Mouse (Mus musculus): ENCODE measurements at regions not wholly inside any gene's neighbourhood (a gene's known extent, or its start where the extent isn't known, plus 50 kb on each side); places are given as distances from the start of the nearest gene placed in this dataset.

GRCm38 (mm10) chr3:41217770-41218169 is 134.9 kb upstream of the Pgrmc2 start:
- DNase-seq: no peak

- DNase-seq: no peak
Measured at GRCm38 (mm10) chr3:41213533-41213932, 130.7 kb upstream of the Pgrmc2 start.

GRCm38 (mm10) chr3:41210333-41210732 is 127.5 kb upstream of the Pgrmc2 start:
- DNase-seq: no peak

DNA sequence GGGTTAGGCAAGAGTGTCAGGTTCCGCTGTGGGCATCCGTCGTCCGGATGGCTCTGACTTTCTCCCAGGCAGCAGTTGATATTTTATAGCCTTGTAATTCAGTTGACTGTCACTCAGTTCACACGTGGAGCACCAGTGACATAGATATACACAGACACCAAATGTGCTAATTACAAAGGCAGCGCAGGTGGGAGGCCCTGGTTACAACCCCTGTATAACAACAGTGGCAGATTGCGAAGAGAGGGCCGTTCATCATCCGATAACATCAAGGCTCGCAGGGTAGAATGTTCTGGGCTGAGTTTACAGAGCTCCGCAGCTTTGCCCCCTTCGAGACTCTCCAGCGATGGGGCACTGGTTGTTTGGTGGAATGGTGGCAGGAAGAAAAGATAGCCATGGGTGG is 120.0 kb upstream of the Pgrmc2 start:
- no peak for DNase-seq

DNA sequence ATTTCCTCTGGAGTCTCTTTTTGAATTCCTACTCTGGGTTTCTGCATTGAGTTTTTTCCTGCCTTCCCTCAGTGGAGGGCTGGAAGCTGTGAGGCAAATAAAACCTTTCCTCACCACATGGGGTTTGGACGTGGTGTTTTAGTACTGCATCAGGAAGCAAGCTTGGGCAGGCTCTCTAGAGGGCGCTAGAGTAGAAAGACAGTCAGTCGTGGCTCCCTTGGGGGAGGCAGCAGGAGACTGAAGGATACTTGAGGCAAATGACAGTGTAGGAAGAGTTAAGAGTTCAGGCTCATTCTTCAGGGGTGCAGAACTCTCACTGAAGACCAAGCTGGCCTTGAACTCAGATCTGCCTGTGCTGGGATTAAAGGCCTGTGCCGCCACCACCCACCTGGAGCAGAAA is 118.9 kb upstream of the Pgrmc2 start:
- peak; percentile 55 for DNase-seq

- no peak for DNase-seq
Measured at GRCm38 (mm10) chr3:41200026-41200425, 117.2 kb upstream of the Pgrmc2 start.

- no peak for DNase-seq
Measured at GRCm38 (mm10) chr3:41198216-41198976, 115.5 kb upstream of the Pgrmc2 start.

DNA sequence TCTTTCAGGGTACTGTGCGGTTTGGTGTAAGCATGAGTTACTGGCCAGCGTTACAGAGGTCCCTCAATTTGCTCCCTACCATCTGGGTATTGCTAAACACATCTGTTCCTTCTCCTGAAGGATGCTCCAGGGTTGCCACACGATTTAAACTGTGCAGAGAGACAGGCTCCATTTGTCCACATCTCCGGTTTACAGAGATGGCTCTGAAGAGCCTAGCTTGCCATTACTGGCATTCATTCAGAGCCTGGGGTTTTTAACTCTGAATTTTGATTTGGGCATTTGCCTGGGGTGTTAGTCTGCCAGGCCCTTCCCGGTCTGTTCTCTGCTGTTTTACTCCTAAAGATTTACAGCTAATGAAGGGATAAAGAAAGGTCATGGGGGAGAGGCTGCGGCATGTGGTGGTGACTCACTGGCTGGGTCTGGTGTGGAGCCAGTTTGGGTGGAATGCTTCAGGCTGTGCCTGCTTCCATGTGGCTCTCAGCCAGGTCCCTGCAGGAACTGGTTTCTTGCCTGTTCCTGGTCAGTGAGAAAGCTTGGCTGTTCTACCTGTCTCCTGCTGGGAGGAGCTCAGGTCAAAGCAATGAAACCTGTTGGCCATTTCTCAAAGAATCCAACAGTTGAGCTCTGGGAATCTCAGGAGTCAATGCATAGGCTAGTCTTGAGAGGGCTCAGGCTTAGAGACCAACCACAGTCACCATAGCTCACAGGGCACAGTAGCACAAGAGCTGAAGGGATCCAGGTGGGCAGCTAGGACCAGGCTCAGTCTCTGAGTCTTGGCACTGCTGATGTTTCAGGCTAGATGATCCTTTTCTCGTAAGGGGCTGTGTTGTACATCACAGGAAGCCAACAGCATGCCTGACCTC is 112.5 kb upstream of the Pgrmc2 start:
- DNase-seq: no peak

DNA sequence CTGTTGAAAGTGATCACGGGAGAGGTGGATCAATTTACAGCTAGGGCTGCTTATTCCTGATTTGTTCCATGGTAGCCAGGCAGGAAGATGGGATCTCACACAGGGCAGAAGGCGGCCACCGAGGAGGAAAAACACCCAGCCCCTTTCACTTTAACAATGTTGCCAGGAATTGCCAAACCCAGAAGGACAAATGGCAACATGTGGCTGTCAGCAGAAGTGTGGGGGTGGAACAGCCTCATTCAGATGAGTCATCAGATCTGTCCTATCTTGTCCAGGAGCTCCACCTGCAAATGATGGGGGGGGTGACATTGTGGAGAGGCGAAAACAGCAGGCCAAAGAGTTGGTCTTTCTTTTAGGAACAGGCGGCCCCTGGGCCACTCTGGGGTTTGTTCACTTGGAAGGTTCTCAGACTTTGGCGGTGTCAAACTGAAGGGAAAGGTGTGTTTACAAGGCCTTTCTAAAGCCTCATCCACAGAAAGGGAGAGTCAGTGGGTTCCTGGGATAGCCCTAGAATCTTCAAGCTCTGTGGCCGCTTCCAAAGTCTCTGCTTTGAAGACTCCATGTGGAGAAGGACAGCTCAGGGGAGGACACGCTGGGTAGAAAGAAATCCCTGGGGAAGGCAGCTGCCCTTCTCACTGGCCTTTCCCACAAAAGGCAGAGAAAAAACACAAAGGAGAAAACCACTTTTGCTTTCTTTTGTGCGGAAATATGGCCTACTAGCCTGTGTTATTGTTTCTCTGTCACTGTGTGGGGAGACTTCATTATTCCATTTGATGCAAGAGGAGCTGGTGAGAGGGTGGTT is 111.7 kb upstream of the Pgrmc2 start:
- DNase-seq: no peak

- no peak for DNase-seq
Measured at GRCm38 (mm10) chr3:41185305-41186097, 102.7 kb upstream of the Pgrmc2 start.

DNA sequence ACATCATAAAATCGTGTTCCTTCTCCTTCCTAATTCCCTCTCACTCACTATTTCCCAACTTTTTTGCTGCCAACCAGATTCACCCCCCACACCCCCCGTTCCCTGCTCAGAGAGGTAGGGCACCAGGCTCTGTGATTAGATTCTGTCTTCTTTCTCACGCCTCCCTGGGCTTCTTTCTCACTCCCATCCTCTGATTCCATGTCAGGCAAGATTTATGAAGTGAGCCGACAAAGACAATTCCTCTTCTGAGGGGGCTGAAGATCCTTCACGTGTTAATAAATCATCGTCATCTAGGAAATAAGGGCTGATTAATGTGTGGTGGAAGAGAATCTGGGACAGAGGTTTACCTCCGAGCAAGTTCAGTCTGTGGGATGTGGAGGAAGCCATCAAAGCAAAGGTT is 101.5 kb upstream of the Pgrmc2 start:
- no peak for DNase-seq

DNA sequence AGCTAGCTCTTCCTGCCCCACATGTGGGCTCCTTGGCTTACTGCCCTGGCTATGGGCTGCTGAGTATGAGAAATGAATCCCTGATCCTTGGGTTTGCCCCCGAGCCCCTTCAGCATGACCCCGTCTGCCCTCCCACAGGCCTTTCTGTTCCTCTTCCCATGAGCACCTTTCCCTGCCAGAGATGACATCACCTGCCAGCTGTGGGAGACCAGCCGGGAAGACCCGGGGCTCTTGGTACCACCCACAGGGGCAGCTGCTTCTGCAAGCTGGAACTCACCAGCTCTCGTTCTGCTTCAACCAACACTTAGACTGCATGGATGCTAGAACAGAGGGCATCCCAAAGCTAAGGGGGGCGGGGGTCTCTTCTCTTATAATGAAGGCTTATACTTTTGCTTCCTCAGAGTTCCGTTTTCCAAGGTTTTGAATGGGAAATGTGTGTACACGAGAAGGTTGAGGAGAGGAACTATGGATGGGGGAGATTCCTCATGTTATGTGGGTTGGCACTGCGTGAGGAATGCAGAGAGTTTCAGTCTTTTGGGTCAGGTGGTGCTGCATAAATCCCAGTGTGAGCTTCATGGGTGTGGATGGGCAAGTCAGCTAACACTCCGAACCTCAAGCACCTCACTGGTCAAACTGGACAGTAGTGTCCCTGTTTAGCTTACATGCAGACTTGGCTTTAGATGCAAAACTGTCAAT is 100.2 kb upstream of the Pgrmc2 start:
- DNase-seq: no peak

DNA sequence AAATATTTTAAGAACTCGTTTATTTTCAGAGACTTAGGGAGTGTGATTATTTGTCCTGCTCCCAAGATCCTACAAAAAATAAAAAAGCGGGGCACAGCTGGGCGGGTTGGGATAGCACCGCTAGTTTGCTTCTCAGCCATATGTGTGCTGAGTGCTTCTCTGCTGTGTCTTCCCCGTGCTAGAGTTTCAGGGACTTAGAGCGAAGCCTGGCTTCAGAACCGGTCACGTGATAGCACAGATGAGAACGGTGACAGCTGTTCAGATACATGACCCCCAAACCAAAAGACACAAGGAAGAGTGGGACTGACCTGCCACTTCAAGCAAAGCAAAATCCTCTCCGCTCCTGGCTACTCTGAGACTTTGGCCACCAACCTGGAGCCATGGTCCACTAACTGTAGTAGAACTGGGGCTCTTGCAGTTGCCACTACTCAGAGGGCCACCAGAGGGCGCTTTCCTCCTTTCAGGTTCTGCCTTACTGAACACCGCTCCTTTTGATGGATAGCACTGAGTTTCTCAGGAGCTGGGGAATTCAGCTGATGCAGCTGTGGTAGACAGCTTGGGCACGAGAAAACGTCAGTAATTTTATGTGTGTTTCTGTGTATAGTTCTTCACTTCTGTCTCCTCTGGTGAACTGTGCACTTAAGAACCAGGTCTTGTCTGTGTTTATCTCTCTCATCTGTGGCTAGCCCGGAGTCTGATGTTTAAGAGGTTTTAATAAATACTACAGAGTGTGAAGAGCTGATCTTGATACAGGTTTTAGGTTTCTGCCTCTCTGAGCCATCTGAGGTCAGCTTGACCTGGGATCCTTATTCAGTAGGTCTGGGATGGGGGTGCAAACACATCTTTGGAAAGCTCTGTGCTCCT is 99.4 kb upstream of the Pgrmc2 start:
- DNase-seq: peak; percentile 84

GRCm38 (mm10) chr3:41181438-41181837 is 98.6 kb upstream of the Pgrmc2 start:
- no peak for DNase-seq

- no peak for DNase-seq
Measured at GRCm38 (mm10) chr3:41180911-41181310, 98.1 kb upstream of the Pgrmc2 start.

GRCm38 (mm10) chr3:41179037-41179880 is 96.4 kb upstream of the Pgrmc2 start:
- DNase-seq: no peak

GRCm38 (mm10) chr3:41177124-41177523 is 94.3 kb upstream of the Pgrmc2 start:
- no peak for DNase-seq

GRCm38 (mm10) chr3:41175356-41175755 is 92.5 kb upstream of the Pgrmc2 start:
- DNase-seq: no peak

GRCm38 (mm10) chr3:41173561-41173960 is 90.7 kb upstream of the Pgrmc2 start:
- DNase-seq: no peak

All from thymus, postnatal 4 days (tissue).